Mouse (Mus musculus): ENCODE measurements around the gene Mrpl33. TPM values are rescaled to one million over a fixed set of nuclear protein-coding genes. Genes with fewer than 3 reads are reported as not detected.
"Not testable (repeated sequence)": the region's sequence is repeated elsewhere in the genome, so short reads cannot be mapped to it uniquely, and the experiment has no call there.

Mrpl33 gene
- polyA plus RNA-seq, 1 experiment = 111 TPM

GRCm38 (mm10) chr5:31630064-31630463 is 33.3 kb downstream of the Mrpl33 start:
- no peak overlapping the region for H3K27ac ChIP-seq (ENCODE audit: insufficient read depth, low read length)
- no peaks in the 10 kb centered on the region; the same call in 1 of the 2 replicates for H3K4me1 ChIP-seq (ENCODE audit: control insufficient read depth, insufficient read depth, low read length)
- no peak overlapping the region for H3K4me3 ChIP-seq (ENCODE audit: insufficient read depth, low read length)
- TF ChIP-seq CTCF (IDR thresholded peaks at IDR 0.05; ENCODE audit: extremely low read depth, insufficient read depth, low read length) (no peak), POLR2A (IDR thresholded peaks at IDR 0.05; ENCODE audit: extremely low read depth, insufficient read depth, low read length) (no peak)

- not testable (repeated sequence) for H3K27ac ChIP-seq (ENCODE audit: insufficient read depth, low read length); H3K4me3 ChIP-seq (ENCODE audit: insufficient read depth, low read length); H3K4me1 ChIP-seq (ENCODE audit: control insufficient read depth, insufficient read depth, low read length)
Measured at GRCm38 (mm10) chr5:31631169-31631568, 34.4 kb downstream of the Mrpl33 start.

- TF ChIP-seq CTCF (IDR thresholded peaks at IDR 0.05; ENCODE audit: extremely low read depth, insufficient read depth, low read length) (no peak), POLR2A (IDR thresholded peaks at IDR 0.05; ENCODE audit: extremely low read depth, insufficient read depth, low read length) (no peak)
- Histone ChIP-seq H3K4me3 (ENCODE audit: insufficient read depth, low read length) (no peak overlapping the region), H3K27ac (ENCODE audit: insufficient read depth, low read length) (no peak overlapping the region), H3K4me1 (ENCODE audit: control insufficient read depth, insufficient read depth, low read length) (no peaks in the 10 kb centered on the region)
Measured at GRCm38 (mm10) chr5:31634161-31634560, 37.4 kb downstream of the Mrpl33 start.

- TF ChIP-seq CTCF (IDR thresholded peaks at IDR 0.05; ENCODE audit: extremely low read depth, insufficient read depth, low read length) = no peak
- H3K27ac ChIP-seq (ENCODE audit: insufficient read depth, low read length) = no peak overlapping the region
- no peak overlapping the region for H3K4me3 ChIP-seq (ENCODE audit: insufficient read depth, low read length)
- H3K4me1 ChIP-seq (ENCODE audit: control insufficient read depth, insufficient read depth, low read length) = no peaks in the 10 kb centered on the region
Measured at GRCm38 (mm10) chr5:31634679-31635078, 37.9 kb downstream of the Mrpl33 start.

GRCm38 (mm10) chr5:31636636-31637253 is 40.0 kb downstream of the Mrpl33 start:
- Histone ChIP-seq H3K27ac (ENCODE audit: insufficient read depth, low read length) (no peak overlapping the region), H3K4me3 (ENCODE audit: insufficient read depth, low read length) (no peak overlapping the region), H3K4me1 (ENCODE audit: control insufficient read depth, insufficient read depth, low read length) (no peaks in the 10 kb centered on the region)
- no peak for TF ChIP-seq POLR2A (IDR thresholded peaks at IDR 0.05; ENCODE audit: extremely low read depth, insufficient read depth, low read length)
- TF ChIP-seq CTCF (IDR thresholded peaks at IDR 0.05; ENCODE audit: extremely low read depth, insufficient read depth, low read length) = no peak

- TF ChIP-seq POLR2A (IDR thresholded peaks at IDR 0.05; ENCODE audit: extremely low read depth, insufficient read depth, low read length) (no peak), CTCF (IDR thresholded peaks at IDR 0.05; ENCODE audit: extremely low read depth, insufficient read depth, low read length) (no peak)
- peaks cover 2% of the 10 kb centered on the region; the same call in 1 of the 2 replicates for H3K4me1 ChIP-seq (ENCODE audit: control insufficient read depth, insufficient read depth, low read length)
- H3K4me3 ChIP-seq (ENCODE audit: insufficient read depth, low read length) = no peak overlapping the region
- no peak overlapping the region for H3K27ac ChIP-seq (ENCODE audit: insufficient read depth, low read length)
Measured at GRCm38 (mm10) chr5:31640542-31640941, 43.8 kb downstream of the Mrpl33 start.

- TF ChIP-seq POLR2A (IDR thresholded peaks at IDR 0.05; ENCODE audit: extremely low read depth, insufficient read depth, low read length) = no peak
- no peak for TF ChIP-seq CTCF (IDR thresholded peaks at IDR 0.05; ENCODE audit: extremely low read depth, insufficient read depth, low read length)
- H3K4me1 ChIP-seq (ENCODE audit: control insufficient read depth, insufficient read depth, low read length) = peaks cover 2% of the 10 kb centered on the region; the same call in 1 of the 2 replicates
Measured at GRCm38 (mm10) chr5:31642300-31642699, 45.6 kb downstream of the Mrpl33 start.

GRCm38 (mm10) chr5:31644272-31644671 is 47.5 kb downstream of the Mrpl33 start:
- Histone ChIP-seq H3K4me3 (ENCODE audit: insufficient read depth, low read length) (no peak overlapping the region), H3K4me1 (ENCODE audit: control insufficient read depth, insufficient read depth, low read length) (peaks cover 2% of the 10 kb centered on the region; the same call in 1 of the 2 replicates), H3K27ac (ENCODE audit: insufficient read depth, low read length) (no peak overlapping the region)
- TF ChIP-seq POLR2A (IDR thresholded peaks at IDR 0.05; ENCODE audit: extremely low read depth, insufficient read depth, low read length) (no peak), CTCF (IDR thresholded peaks at IDR 0.05; ENCODE audit: extremely low read depth, insufficient read depth, low read length) (no peak)

More at GRCm38 (mm10) chr5:31642300-31642699, 45.6 kb downstream of the Mrpl33 start:
- no peak overlapping the region for H3K4me3 ChIP-seq (ENCODE audit: insufficient read depth, low read length)
- no peak overlapping the region for H3K27ac ChIP-seq (ENCODE audit: insufficient read depth, low read length)

- peaks cover 2% of the 10 kb centered on the region; the same call in 1 of the 2 replicates for H3K4me1 ChIP-seq (ENCODE audit: control insufficient read depth, insufficient read depth, low read length)
- no peak overlapping the region for H3K27ac ChIP-seq (ENCODE audit: insufficient read depth, low read length)
- TF ChIP-seq CTCF (IDR thresholded peaks at IDR 0.05; ENCODE audit: extremely low read depth, insufficient read depth, low read length) (no peak), POLR2A (IDR thresholded peaks at IDR 0.05; ENCODE audit: extremely low read depth, insufficient read depth, low read length) (no peak)
- H3K4me3 ChIP-seq (ENCODE audit: insufficient read depth, low read length) = no peak overlapping the region
Measured at GRCm38 (mm10) chr5:31644847-31645246, 48.1 kb downstream of the Mrpl33 start.

GRCm38 (mm10) chr5:31645798-31646197 is 49.1 kb downstream of the Mrpl33 start:
- peaks cover 2% of the 10 kb centered on the region; the same call in 1 of the 2 replicates for H3K4me1 ChIP-seq (ENCODE audit: control insufficient read depth, insufficient read depth, low read length)
- TF ChIP-seq POLR2A (IDR thresholded peaks at IDR 0.05; ENCODE audit: extremely low read depth, insufficient read depth, low read length) (no peak), CTCF (IDR thresholded peaks at IDR 0.05; ENCODE audit: extremely low read depth, insufficient read depth, low read length) (no peak)
- H3K4me3 ChIP-seq (ENCODE audit: insufficient read depth, low read length) = no peak overlapping the region
- H3K27ac ChIP-seq (ENCODE audit: insufficient read depth, low read length) = no peak overlapping the region

All from cortical plate, adult 2 months (tissue).